Mouse (Mus musculus) G1E-ER4 (cell line): Measurements from ENCODE around the gene Pex3. TPM values are rescaled to one million over a fixed set of nuclear protein-coding genes. Genes with fewer than 3 reads are reported as not detected.

Experiments used
- GATA1 ChIP-seq: IDR thresholded peaks from one replicate; pipeline ENCODE4 v1.8.0; 2012; ENCODE audit warnings: low read length, inconsistent platforms
- polyA plus RNA-seq: library from polyadenylated mRNA; stranded (reverse); fragments of >175 nt; gene quantifications from 2 replicates; pipeline ENCODE4 v1.2.3, GENCODE M21; 2012

The Pex3 gene
- polyA plus RNA-seq, 1 experiment, result 12.3 TPM

GRCm38 (mm10) chr10:13485958-13486357 lies 67.0 kb downstream of the Pex3 start:
- TF ChIP-seq GATA1, result no peak

GRCm38 (mm10) chr10:13479341-13479740 lies 73.6 kb downstream of the Pex3 start:
- no peak for TF ChIP-seq GATA1

- TF ChIP-seq GATA1, result no peak
Observed at GRCm38 (mm10) chr10:13475121-13475520, 77.8 kb downstream of the Pex3 start.

GRCm38 (mm10) chr10:13474568-13474955 lies 78.4 kb downstream of the Pex3 start:
- no peak for TF ChIP-seq GATA1

Other genes starting within 250 kb of the Pex3 start
- not detected in 2 replicates for gene Phactr2, start 78.7 kb downstream of the Pex3 start, polyA plus RNA-seq
- 0.12 TPM in 1 of 2 replicates, not detected in the other for gene Fuca2, start 53.6 kb downstream of the Pex3 start, polyA plus RNA-seq
- 3.7 and 5.6 TPM in 2 replicates for gene Adat2, start 248 bp downstream of the Pex3 start, polyA plus RNA-seq